Mouse (Mus musculus) layer of hippocampus, postnatal 25 days (tissue): ENCODE measurements at regions not wholly inside any gene's neighbourhood (a gene's known extent, or its start where the extent isn't known, plus 50 kb on each side); places are given as distances from the start of the nearest gene placed in this dataset.
"Not testable (repeated sequence)": the region's sequence is repeated elsewhere in the genome, so short reads cannot be mapped to it uniquely, and the experiment has no call there.

Source experiments
- DNase-seq, 2 experiments: peaks; one replicate each; pipeline ENCODE4 v3.0.0; 2022; ENCODE audit warnings: mixed read lengths in 2 of 2, low spot score in 1 of 2; ENCODE audit errors: extremely low spot score in 1 of 2

DNA sequence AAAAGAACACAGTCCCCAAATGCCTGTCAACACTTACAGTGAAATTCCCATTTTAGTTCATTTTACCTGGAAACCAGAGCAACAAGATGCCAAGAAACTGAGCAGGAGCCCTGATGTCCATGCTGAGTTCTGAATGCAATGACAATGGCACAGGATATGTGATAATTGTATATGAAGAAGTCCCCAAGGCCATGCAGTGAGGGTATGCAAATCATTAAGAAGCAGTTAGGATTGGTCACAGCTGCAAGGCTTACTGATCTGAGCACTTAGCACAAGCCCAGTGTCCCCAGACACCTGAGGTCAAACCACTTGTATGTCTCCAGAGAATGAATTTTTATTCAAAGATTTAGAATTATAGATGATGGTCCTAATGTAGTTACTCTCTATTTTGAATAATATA is 419.0 kb upstream of the Tacstd2 start:
- DNase-seq, result not testable (repeated sequence)

GRCm38 (mm10) chr6:67931499-67931898 is 395.9 kb upstream of the Tacstd2 start:
- DNase-seq, result not testable (repeated sequence)

GRCm38 (mm10) chr6:67922537-67922936 is 386.9 kb upstream of the Tacstd2 start:
- no peak for DNase-seq

DNA sequence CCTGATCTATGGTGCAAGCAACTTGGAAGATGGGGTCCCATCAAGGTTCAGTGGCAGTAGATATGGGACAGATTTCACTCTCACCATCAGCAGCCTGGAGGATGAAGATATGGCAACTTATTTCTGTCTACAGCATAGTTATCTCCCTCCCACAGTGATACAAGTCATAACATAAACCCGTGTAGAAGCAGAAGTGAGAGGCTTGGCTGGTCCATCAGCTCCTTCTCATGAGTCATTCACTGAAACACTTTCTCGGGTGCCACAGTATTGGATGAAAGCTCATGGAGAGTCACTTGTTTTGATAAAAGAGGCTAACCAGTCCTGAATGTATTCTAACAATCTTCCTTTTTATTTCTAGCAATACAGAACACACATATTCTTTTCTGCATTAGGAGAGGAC is 378.3 kb upstream of the Tacstd2 start:
- no peak for DNase-seq

DNA sequence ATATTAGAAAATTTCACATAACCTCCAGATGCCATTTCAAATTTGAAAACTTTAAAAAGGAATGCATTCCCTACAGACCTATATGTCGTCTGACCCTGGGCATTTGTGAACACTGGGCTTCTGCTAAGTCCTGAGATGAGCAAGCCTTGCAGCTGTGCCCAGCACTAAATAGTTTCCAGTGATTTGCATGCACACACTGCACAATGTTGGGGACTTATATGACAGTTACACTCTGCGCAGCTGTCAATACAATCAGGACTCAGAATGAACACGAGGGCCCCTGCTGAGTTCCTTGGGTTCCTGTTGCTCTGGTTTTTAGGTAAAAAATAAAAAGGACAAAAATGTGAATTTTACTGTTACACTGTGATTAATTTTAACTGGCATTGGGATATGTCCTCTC is 377.7 kb upstream of the Tacstd2 start:
- no peak for DNase-seq

GRCm38 (mm10) chr6:67896495-67896894 is 360.9 kb upstream of the Tacstd2 start:
- no peak for DNase-seq

DNA sequence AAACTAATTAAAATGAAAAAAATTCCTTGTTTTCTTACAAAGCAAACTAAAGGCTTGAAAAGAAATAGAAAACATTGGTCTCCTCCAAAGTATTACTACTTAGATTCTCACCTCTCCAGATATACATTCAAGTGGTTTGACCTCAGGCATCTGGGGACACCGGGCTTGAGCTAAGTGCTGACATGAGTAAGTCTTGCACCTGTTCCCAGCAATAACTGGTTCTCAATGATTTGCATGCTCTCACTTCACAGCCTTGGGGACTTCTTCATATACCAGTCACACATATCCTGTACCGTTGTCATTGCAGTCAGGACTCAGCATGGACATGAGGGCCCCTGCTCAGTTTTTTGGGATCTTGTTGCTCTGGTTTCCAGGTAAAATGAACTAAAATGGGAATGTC is 360.3 kb upstream of the Tacstd2 start:
- no peak for DNase-seq

DNA sequence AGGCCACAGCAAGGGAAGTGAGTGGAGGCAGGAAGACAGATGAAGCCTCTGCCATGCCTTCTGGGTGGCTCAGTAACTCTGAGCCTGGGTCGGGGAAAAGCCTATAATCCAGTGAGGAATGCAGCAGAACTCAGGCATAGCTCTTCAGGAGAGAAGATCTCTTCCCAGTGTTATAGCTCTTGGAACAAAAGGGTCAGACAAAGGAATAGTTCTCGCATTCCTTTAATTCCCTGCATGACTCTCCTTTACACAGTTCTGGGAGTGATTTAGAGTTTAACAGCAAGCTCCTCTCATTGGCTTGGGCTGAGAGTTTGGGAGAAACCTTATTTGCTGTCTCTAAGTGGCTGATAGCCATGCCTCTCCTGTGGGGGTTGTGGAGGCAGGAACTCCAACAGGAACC is 352.0 kb upstream of the Tacstd2 start:
- no peak for DNase-seq

DNA sequence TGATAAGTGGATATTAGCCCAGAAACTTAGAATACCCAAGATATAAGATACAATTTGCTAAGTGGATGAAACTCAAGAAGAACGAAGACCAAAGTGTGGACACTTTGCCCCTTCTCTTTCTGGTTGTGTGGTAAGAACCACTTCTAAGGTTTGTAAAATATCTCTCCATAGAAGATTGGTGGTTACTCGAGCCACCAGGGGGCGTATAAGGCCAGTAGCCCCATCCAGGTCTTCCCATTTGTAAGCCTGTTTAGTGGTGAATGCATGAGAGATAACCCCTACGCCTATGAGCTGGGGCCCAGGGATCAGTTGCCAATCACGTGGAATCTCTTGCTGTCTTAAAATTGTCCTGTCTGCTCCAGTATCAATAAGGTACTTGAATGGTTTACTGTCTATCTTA is 349.3 kb upstream of the Tacstd2 start:
- DNase-seq, result no peak

GRCm38 (mm10) chr6:67881476-67881875 is 345.9 kb upstream of the Tacstd2 start:
- DNase-seq, result not testable (repeated sequence)

DNA sequence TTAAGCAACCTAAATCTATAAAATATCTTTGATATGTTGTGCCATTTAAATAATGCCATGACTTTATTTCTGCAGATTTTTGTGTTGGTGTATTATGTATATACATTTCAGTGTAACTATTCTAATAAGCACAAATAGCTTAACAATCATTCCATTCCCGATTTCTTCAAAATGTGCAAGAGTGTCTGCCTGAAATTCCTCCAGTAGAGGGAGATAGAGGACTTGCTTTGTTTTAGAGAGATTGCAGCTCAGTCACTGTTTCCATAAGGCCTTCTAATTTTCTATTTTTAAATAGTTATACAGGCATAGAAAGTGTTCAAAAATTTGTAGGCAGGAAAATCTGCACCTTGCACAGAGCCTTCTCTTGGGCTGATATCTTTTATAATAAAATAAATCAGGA is 322.3 kb upstream of the Tacstd2 start:
- not testable (repeated sequence) for DNase-seq

DNA sequence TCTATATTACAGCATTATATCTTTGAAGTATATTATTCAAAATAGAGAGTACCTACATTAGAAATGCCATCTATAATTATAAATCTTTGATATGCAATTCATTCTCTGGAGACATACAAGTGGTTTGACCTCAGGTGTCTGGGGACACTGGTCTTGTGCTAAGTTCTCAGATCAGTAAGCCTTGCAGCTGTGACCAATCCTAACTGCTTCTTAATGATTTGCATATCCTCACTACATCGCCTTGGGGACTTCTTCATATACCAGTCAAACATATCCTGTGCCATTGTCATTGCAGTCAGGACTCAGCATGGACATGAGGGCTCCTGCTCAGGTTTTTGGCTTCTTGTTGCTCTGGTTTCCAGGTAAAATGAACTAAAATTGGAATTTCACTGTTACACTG is 303.9 kb upstream of the Tacstd2 start:
- not testable (repeated sequence) for DNase-seq

- DNase-seq, result peak in 1 of 2 experiments; percentile 35
Measured at GRCm38 (mm10) chr6:67812478-67812877, 276.9 kb upstream of the Tacstd2 start.

GRCm38 (mm10) chr6:67791393-67791792 is 255.8 kb upstream of the Tacstd2 start:
- DNase-seq, result no peak

GRCm38 (mm10) chr6:67790742-67791141 is 255.1 kb upstream of the Tacstd2 start:
- no peak for DNase-seq

GRCm38 (mm10) chr6:67787091-67787765 is 251.6 kb upstream of the Tacstd2 start:
- no peak for DNase-seq

- no peak for DNase-seq
Measured at GRCm38 (mm10) chr6:67778883-67779282, 243.3 kb upstream of the Tacstd2 start.

DNA sequence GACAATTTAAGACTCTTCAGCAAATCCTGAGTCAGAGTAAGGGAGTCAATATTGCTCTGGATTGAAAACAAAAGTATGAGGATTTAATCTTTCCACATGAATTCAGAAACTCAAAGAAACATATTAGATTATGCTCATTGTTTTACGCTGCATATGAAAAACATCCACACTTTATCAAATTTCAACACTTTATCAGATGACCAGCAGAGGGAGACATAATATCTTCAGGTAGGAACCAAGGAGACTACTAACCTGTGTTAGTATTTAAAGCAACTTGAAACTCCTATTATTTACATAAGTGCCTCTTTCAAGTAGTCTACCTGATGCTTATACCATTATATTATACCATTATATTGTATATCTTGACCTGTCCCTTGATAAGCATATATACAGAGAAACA is 218.5 kb upstream of the Tacstd2 start:
- not testable (repeated sequence) for DNase-seq

- DNase-seq, result no peak
Measured at GRCm38 (mm10) chr6:67725611-67726010, 190.0 kb upstream of the Tacstd2 start.

- DNase-seq, result peak in 1 of 2 experiments; percentile 42
Measured at GRCm38 (mm10) chr6:67698952-67699351, 163.4 kb upstream of the Tacstd2 start.

DNA sequence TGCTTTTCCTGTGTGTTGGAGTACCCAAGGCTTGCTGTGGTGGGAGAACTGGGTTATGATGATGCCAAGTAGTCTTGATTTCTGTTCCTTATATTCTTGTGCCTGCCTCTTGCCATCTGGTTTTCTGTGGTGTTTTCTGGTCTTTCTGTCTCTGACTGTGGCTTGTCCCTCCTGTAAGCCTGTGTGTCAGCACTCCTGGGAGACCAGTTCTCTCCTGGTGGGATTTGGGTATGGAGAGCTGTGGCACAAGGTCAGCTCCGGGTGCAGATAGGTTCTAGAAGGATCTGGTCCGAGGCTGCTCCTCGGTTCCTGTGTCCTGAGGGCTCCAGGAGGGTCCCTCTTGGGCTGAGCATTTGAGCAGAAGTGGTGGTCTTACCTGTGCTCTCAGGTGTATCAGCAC is 155.4 kb upstream of the Tacstd2 start:
- DNase-seq, result not testable (repeated sequence)

DNA sequence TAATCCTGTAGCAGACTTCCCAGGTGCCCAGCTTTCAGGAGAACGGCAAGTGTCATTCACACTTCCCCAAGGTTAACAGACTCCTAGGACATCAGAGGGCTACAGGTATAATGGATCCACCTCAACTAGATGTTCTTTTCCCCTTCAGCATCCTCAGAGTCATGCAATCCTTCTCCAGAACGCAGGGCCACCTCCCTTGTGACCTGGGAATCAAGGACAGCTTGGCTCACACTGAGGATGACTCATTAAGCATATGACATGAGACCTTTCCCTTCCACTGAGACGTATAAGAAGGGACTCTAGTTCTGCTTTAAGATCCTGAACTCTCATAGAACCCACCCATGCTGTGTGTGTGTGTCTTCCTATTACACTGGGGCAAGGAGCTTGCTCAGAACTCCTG is 147.5 kb upstream of the Tacstd2 start:
- DNase-seq, result not testable (repeated sequence)

DNA sequence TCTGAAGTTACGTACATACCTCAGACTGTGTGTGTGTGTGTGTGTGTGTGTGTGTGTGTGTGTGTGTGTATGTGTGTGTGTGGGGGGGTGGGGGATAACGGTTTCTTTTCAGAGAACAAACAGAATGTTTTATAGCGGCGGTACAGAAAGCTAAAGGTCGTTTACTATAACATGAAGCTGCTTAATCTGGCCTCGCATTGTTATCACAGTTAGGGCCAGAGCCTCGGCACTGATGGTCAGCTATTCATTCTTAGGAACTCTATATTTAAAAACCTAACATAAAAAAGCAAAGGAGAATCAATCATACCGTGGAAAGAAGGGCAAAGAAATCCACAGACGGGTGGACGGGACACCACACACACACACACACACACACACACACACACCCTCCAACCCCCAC is 146.0 kb upstream of the Tacstd2 start:
- not testable (repeated sequence) for DNase-seq
